Mouse (Mus musculus): ENCODE data around the gene Pemt. TPM values are rescaled to one million over a fixed set of nuclear protein-coding genes. Genes with fewer than 3 reads are reported as not detected.

Pemt gene
- polyA plus RNA-seq, 1 experiment from 2014 or later: 13.0 TPM

GRCm38 (mm10) chr11:60073936-60074502 is 27.7 kb upstream of the Pemt start:
- peak overlapping the region; percentile 63 for H3K27ac ChIP-seq
- peak overlapping the region; percentile 25; the same call in 1 of the 2 replicates for H3K4me2 ChIP-seq
- H3K9ac ChIP-seq: no peak overlapping the region
- no peaks in the 10 kb centered on the region for H3K9me3 ChIP-seq (replicated peaks)
- no peaks in the 10 kb centered on the region for H3K36me3 ChIP-seq
- WGBS: 34% methylated on average over 15 of the region's 15 CpGs
- peaks cover 15% of the 10 kb centered on the region for H3K4me1 ChIP-seq
- H3K27me3 ChIP-seq: no peaks in the 10 kb centered on the region
- H3K4me3 ChIP-seq (replicated peaks): no peak overlapping the region
- peak; percentile 84 for ATAC-seq (replicated peaks; ENCODE audit: low FRiP score)

DNA sequence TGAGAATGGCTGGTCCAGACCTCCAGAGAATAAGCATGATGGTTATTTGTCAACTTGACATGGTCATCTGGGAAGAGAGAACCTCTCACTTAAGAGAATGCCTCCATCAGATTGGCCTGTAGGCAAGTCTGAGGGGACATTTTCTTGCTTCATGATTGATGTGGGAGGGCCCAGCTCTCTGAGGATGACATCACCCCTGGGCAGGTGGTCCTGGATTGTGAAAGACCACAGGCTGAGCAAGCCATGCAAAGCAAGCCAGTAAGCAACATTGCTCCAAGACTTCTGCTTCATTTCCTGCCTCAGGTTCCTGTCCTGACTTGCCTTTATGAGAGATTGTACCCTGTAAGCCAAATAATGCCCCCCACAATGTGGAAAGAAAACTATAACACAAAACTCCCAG is 26.8 kb upstream of the Pemt start:
- no peak for ATAC-seq (replicated peaks; ENCODE audit: low FRiP score)
- Histone ChIP-seq H3K4me3 (replicated peaks) (no peak overlapping the region), H3K9me3 (replicated peaks) (no peaks in the 10 kb centered on the region), H3K36me3 (no peaks in the 10 kb centered on the region), H3K27ac (0 out of 2 replicates have a peak overlapping the region, but pooled peaks have one; percentile 63), H3K9ac (no peak overlapping the region), H3K4me2 (no peak overlapping the region), H3K4me1 (peaks cover 15% of the 10 kb centered on the region), H3K27me3 (no peaks in the 10 kb centered on the region)

- peaks cover 15% of the 10 kb centered on the region for H3K4me1 ChIP-seq
- H3K36me3 ChIP-seq: no peaks in the 10 kb centered on the region
Measured at GRCm38 (mm10) chr11:60071221-60071620, 24.9 kb upstream of the Pemt start.

DNA sequence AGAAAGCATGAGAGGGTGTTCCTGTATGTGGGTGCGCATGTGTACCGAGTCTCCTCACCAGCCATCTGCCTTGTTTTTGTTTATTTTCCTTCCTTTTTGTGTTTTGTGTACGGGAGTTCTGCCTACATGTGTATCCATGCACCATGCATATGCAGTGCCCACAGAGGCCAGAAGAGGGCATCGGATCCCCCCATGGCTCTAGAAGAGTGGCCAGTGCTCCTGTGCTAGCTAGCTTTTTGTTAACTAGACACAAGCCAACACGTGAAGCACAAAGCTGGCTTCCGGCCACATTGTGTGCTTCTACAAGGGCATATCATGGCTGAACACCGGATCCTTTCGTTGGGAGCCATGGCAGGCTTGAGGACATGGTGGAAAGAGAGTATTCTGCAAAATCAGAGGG is 24.3 kb upstream of the Pemt start:
- WGBS: 40% methylated on average over 8 of the region's 8 CpGs
- H3K4me1 ChIP-seq: peaks cover 15% of the 10 kb centered on the region
- no peaks in the 10 kb centered on the region for H3K9me3 ChIP-seq (replicated peaks)
- no peaks in the 10 kb centered on the region for H3K36me3 ChIP-seq
- H3K9ac ChIP-seq: no peak overlapping the region
- H3K27me3 ChIP-seq: no peaks in the 10 kb centered on the region
- no peak for ATAC-seq (replicated peaks; ENCODE audit: low FRiP score)
- no peak overlapping the region for H3K4me2 ChIP-seq
- no peak overlapping the region for H3K4me3 ChIP-seq (replicated peaks)
- H3K27ac ChIP-seq: no peak overlapping the region

More at GRCm38 (mm10) chr11:60071221-60071620, 24.9 kb upstream of the Pemt start:
- Histone ChIP-seq H3K4me3 (replicated peaks) (no peak overlapping the region), H3K9me3 (replicated peaks) (no peaks in the 10 kb centered on the region), H3K27ac (no peak overlapping the region), H3K9ac (no peak overlapping the region), H3K4me2 (no peak overlapping the region), H3K27me3 (no peaks in the 10 kb centered on the region)
- 89% methylated on average over 6 of the region's 6 CpGs for WGBS
- no peak for ATAC-seq (replicated peaks; ENCODE audit: low FRiP score)

DNA sequence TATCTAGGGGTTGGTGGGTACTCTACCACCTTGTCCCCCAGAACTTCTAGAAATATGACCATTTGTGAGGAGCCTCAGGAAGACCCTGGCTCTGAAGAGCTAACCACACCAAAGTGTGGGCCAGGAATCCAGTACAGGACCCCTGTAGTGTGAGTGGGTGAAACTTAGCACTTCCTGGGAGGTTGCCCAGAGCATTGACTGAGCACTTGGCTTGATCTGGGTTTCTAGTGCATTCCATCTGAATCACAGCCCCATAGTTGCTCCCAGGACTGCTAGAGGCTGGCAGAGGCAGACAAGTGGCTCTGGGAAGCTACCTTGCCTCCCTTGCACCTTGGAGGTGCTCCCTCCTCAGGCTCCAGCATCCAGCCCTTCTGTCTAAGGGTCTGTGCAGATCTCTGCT is 22.3 kb upstream of the Pemt start:
- no peaks in the 10 kb centered on the region for H3K9me3 ChIP-seq (replicated peaks)
- no peaks in the 10 kb centered on the region for H3K27me3 ChIP-seq
- no peaks in the 10 kb centered on the region for H3K36me3 ChIP-seq
- H3K9ac ChIP-seq: no peak overlapping the region
- no peak overlapping the region for H3K27ac ChIP-seq
- no peak overlapping the region for H3K4me3 ChIP-seq (replicated peaks)
- no peak for ATAC-seq (replicated peaks; ENCODE audit: low FRiP score)
- peaks cover 6% of the 10 kb centered on the region for H3K4me1 ChIP-seq
- no peak overlapping the region for H3K4me2 ChIP-seq

GRCm38 (mm10) chr11:60067646-60068045 is 21.4 kb upstream of the Pemt start:
- WGBS: 87% methylated on average over 4 of the region's 4 CpGs
- Histone ChIP-seq H3K4me2 (no peak overlapping the region), H3K4me1 (0 out of 2 replicates have a peak, but pooled peaks cover 2% of the 10 kb centered on the region), H3K36me3 (no peaks in the 10 kb centered on the region), H3K9ac (no peak overlapping the region), H3K4me3 (replicated peaks) (no peak overlapping the region), H3K9me3 (replicated peaks) (no peaks in the 10 kb centered on the region), H3K27ac (no peak overlapping the region), H3K27me3 (no peaks in the 10 kb centered on the region)
- ATAC-seq (replicated peaks; ENCODE audit: low FRiP score): no peak

- Histone ChIP-seq H3K4me1 (no peaks in the 10 kb centered on the region), H3K9me3 (replicated peaks) (no peaks in the 10 kb centered on the region), H3K27me3 (peaks cover 4% of the 10 kb centered on the region; the same call in 1 of the 2 replicates), H3K36me3 (no peaks in the 10 kb centered on the region), H3K27ac (no peak overlapping the region), H3K9ac (no peak overlapping the region), H3K4me3 (replicated peaks) (no peak overlapping the region), H3K4me2 (no peak overlapping the region)
- no peak for ATAC-seq (replicated peaks; ENCODE audit: low FRiP score)
- WGBS: 68% methylated on average over 1 of the region's 1 CpGs
Measured at GRCm38 (mm10) chr11:60065267-60065666, 19.0 kb upstream of the Pemt start.

DNA sequence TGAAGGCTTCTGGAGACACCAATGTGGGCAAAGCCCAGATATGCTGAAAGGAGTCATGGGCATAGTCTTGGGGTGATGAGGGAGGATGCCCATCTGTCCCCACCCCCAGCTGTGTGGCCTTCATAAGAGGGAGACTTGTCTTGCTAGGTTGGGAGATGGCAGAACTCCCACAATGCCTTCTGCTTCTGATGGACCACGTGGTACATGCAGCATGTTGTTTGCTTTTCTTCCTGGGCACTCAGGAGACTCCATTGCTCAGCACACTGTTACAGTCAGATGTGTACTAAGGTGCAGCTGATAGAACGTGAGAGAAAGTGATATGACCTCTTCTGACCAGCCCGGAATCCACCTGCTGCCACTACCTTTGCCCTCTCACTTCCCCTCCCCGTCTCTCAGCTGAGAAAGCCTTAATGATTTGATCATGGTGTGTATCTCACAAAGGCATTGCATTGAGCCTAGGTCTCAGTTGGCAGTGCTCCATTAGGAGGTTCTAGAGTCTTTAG is 15.3 kb upstream of the Pemt start:
- no peak for ATAC-seq (replicated peaks; ENCODE audit: low FRiP score)
- H3K4me1 ChIP-seq: no peaks in the 10 kb centered on the region
- WGBS: 77% methylated on average over 4 of the region's 4 CpGs

GRCm38 (mm10) chr11:60060026-60060425 is 13.7 kb upstream of the Pemt start:
- Histone ChIP-seq H3K36me3 (no peaks in the 10 kb centered on the region), H3K27me3 (peaks cover 4% of the 10 kb centered on the region; the same call in 1 of the 2 replicates), H3K9me3 (replicated peaks) (no peaks in the 10 kb centered on the region), H3K4me2 (no peak overlapping the region), H3K9ac (no peak overlapping the region), H3K4me1 (no peaks in the 10 kb centered on the region), H3K4me3 (replicated peaks) (no peak overlapping the region), H3K27ac (no peak overlapping the region)
- no peak for ATAC-seq (replicated peaks; ENCODE audit: low FRiP score)
- 96% methylated on average over 2 of the region's 2 CpGs for WGBS

More for the DNA sequence above, 15.3 kb upstream of the Pemt start:
- Histone ChIP-seq H3K4me2 (no peak overlapping the region), H3K4me3 (replicated peaks) (no peak overlapping the region), H3K9ac (no peak overlapping the region), H3K27me3 (peaks cover 4% of the 10 kb centered on the region; the same call in 1 of the 2 replicates), H3K9me3 (replicated peaks) (no peaks in the 10 kb centered on the region), H3K27ac (no peak overlapping the region), H3K36me3 (no peaks in the 10 kb centered on the region)

- Histone ChIP-seq H3K4me3 (replicated peaks) (no peak overlapping the region), H3K9me3 (replicated peaks) (no peaks in the 10 kb centered on the region), H3K9ac (no peak overlapping the region), H3K4me2 (no peak overlapping the region), H3K27ac (no peak overlapping the region), H3K36me3 (no peaks in the 10 kb centered on the region), H3K27me3 (peaks cover 4% of the 10 kb centered on the region; the same call in 1 of the 2 replicates), H3K4me1 (no peaks in the 10 kb centered on the region)
- ATAC-seq (replicated peaks; ENCODE audit: low FRiP score): no peak
- 79% methylated on average over 10 of the region's 10 CpGs for WGBS
Measured at GRCm38 (mm10) chr11:60058441-60058840, 12.2 kb upstream of the Pemt start.

- Histone ChIP-seq H3K4me2 (no peak overlapping the region), H3K27ac (no peak overlapping the region), H3K27me3 (peaks cover 4% of the 10 kb centered on the region; the same call in 1 of the 2 replicates), H3K4me3 (replicated peaks) (no peak overlapping the region), H3K9me3 (replicated peaks) (no peaks in the 10 kb centered on the region), H3K4me1 (no peaks in the 10 kb centered on the region), H3K9ac (no peak overlapping the region), H3K36me3 (no peaks in the 10 kb centered on the region)
- ATAC-seq (replicated peaks; ENCODE audit: low FRiP score): no peak
- 77% methylated on average over 2 of the region's 2 CpGs for WGBS
Measured at GRCm38 (mm10) chr11:60057987-60058386, 11.7 kb upstream of the Pemt start.

DNA sequence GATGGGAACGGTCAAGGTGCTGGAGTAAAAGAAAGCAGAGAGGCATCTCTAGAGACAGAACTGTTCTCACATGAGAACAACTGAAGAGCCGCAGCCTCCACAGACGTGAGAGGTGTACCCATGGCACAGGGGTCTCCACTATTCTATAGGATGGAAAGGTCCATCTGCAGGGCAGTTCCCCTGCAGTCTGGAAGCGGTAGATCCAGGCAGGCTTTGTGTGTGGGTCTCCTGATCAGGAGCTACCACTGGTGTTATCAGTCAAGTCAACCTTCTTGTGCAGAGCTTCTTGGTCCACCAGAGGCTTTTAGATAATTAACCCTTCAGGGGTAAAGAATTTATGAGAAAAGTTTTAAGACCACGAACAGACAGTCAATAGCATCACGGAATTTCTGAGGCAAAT is 10.2 kb upstream of the Pemt start:
- Histone ChIP-seq H3K9me3 (replicated peaks) (no peaks in the 10 kb centered on the region), H3K4me3 (replicated peaks) (no peak overlapping the region), H3K27ac (no peak overlapping the region), H3K36me3 (no peaks in the 10 kb centered on the region), H3K4me2 (no peak overlapping the region), H3K27me3 (peaks cover 4% of the 10 kb centered on the region; the same call in 1 of the 2 replicates), H3K4me1 (no peaks in the 10 kb centered on the region), H3K9ac (no peak overlapping the region)
- WGBS: 81% methylated on average over 6 of the region's 6 CpGs
- ATAC-seq (replicated peaks; ENCODE audit: low FRiP score): no peak

DNA sequence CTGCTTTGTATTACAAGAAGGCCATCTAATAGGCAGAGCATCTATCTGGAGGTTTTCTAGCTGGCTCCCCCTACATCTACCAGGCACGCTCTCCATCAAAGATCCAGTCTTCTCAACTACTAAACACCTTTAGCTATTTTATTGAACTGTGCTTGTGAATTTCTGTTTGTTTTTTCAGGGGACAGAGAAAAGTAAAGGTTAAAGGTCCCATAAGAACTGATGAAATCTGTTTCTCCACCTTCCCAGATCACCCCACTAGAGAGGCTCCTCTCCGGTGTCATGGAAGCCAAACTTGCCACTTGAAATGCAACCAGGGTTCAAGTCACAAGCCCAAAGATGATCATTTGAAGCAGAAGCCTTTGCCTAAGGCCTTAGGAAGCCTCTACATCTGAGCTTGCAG is 2.6 kb upstream of the Pemt start:
- 87% methylated on average over 2 of the region's 2 CpGs for WGBS
- no peak overlapping the region for H3K4me2 ChIP-seq
- H3K36me3 ChIP-seq: no peaks in the 10 kb centered on the region
- no peaks in the 10 kb centered on the region for H3K9me3 ChIP-seq (replicated peaks)
- H3K27me3 ChIP-seq: no peaks in the 10 kb centered on the region
- peaks cover 10% of the 10 kb centered on the region for H3K4me1 ChIP-seq
- no peak overlapping the region for H3K4me3 ChIP-seq (replicated peaks)
- H3K27ac ChIP-seq: no peak overlapping the region
- no peak for ATAC-seq (replicated peaks; ENCODE audit: low FRiP score)
- no peak overlapping the region for H3K9ac ChIP-seq

Measured in kidney, embryonic 15.5 days (tissue).